Mouse (Mus musculus) effector memory CD4-positive, alpha-beta T cell, adult 5 months (primary cell): Measurements from ENCODE around the gene H2afb2. TPM values are rescaled to one million over a fixed set of nuclear protein-coding genes. Genes with fewer than 3 reads are reported as not detected.

Experiments
- polyA plus RNA-seq: library from polyadenylated mRNA; unstranded; fragments of 100-300 nt; shearing (Covaris generic); gene quantifications from one replicate; pipeline ENCODE4 v1.2.1, GENCODE M21; 2017

The H2afb2 gene
- not detected for polyA plus RNA-seq

DNA sequence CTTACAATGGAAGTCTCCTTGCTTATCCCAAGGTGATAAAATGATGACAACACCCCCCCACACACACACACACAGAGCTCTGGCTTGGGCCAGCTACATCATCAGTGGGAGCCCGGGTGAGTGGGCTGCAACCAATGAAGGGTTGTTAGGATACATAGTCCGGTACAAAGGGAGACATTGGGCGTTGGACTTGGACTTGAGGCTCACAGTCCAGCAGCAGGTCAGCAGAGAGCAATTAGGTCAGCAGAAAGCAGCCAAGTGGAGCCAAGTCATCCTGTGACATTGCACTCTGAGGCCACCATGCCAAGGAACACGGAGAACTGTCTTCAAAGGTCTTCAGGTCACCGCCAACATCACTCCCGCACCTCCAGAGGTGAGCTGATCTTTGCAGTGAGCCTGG, at the start of gene H2afb2:
Gene H2afb2, plus strand, starts transcription at position 301 of the 400 bp plus-strand sequence.

Other genes with a start within 250 kb of the H2afb2 start
- not detected for gene Cpxcr1, start 232.2 kb upstream of the H2afb2 start, polyA plus RNA-seq